Mouse (Mus musculus): ENCODE measurements at regions not wholly inside any gene's neighbourhood (a gene's known extent, or its start where the extent isn't known, plus 50 kb on each side); places are given as distances from the start of the nearest gene placed in this dataset.

- DNase-seq = no peak
Measured at GRCm38 (mm10) chr5:118354127-118354526, 109.1 kb downstream of the 2410131K14Rik start.

DNA sequence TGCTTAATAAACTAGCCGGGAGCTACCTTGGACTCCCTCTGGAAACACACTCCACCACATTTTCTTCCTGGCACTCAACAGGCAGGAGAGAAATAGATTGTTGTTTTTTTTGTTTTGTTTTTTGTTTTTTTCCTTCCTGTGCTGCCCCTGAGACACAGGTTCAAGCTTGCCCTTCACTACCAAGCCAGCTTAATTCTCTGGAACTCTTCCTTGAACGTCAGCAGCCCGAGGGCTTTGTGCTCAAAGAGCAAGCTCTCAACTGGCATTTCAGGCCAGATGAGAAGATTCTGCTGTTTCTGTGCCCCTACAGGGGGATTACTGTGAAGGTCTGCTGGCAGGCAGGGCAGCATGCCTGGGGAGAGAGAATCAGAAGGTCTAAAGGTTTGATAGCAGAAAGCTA, 109.8 kb downstream of the 2410131K14Rik start:
- no peak for DNase-seq

DNA sequence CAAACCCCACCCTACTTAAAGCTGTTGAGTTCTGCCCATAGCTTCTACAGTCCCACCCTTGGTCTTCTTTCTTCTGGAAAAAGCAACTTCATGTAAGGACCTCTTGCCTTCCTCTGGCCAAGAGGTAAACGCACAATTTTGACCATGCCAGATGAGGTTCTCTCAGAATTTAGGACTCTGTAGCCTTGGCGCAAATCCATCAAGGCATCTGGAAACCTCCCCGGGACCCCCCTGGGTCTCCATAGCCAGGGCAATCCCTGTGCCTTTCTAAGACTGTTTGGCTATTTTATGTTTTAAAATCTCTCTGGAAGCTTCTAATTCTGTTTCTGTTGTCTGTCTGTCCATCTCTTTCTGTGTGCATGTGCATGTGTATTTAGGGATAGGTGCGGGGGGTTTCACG, 110.3 kb downstream of the 2410131K14Rik start:
- no peak for DNase-seq

DNA sequence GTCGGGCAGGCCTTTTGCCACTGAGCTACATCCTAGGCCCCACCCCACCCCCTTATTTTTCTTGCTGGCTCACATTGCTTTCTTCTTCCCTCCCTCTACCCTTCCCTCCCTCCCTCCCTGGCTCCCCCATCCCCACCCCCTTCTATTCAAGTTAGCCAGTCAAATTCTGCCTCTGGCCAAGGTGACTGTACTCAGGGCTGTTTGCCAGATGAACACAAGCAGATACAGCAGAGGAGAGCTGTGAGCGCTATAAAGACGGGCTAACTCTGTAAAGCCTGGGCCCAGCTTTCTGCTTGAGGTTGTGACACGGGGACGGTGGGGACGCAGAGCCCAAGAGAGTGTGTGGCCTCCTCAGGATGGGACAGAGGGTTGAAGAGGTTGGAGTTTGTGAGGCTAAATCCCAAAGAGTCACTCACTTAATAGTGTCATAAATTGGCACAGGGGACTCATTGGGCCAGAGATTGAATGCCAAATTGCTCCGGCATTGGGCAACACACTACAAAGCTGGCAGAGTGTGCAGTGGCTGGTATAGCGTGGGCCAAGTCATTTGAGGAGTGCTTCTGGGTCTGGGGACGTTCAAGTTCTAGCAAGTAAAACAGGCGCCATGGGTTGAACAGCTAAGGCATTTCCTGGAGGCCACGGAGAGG, 110.8 kb downstream of the 2410131K14Rik start:
- DNase-seq = peak; percentile 36 to 44

- no peak for DNase-seq
Measured at GRCm38 (mm10) chr5:118359646-118360373, 114.8 kb downstream of the 2410131K14Rik start.

- no peak for DNase-seq
Measured at GRCm38 (mm10) chr5:118360374-118361064, 115.5 kb downstream of the 2410131K14Rik start.

GRCm38 (mm10) chr5:118361133-118361852, 116.3 kb downstream of the 2410131K14Rik start:
- DNase-seq = no peak

DNA sequence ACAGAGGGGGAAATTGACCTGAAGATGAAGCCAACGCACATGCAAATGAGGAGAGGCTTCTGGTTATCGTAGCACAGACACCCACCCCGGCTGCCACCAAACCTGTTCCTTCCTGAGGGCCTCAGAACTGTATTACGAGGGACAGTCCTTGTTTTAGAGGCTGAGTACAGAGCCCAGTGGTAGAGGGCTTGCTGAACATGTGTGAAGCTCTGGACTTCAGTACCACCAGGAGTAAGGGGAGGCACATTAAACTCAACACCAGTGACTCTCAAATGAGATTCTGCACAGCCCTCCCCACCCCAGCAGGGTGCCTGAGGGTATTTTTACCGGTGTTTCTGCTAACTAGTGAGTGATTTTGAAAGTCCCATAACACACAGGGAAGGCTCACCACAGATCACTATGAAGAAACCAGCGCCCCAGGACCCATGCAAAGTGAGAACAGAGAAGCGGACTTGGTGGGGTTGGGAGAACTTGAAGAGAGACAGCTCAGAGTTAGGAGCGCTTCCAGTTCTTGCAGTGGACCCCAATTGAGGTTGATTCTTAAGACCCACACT, 116.9 kb downstream of the 2410131K14Rik start:
- no peak for DNase-seq

DNA sequence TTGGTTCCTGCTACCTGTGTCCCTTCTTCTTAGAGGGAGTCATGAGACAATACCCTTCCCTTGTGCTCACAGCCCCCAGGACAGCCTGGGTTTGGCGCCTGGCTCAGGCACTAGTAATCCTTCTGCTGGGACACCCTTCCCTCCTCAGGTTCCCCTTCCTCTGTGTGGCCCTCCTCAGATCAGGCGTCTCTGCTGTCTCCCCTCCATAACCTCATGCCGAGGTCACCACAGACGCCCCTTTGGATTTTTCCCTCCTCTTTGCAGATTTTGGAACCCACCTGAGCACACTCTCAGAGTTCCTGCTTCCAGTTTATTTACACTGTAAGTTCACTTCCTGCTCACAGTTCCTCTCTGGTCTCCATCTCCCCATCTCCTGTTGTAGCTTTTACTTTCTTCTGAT, 117.7 kb downstream of the 2410131K14Rik start:
- DNase-seq = no peak

DNA sequence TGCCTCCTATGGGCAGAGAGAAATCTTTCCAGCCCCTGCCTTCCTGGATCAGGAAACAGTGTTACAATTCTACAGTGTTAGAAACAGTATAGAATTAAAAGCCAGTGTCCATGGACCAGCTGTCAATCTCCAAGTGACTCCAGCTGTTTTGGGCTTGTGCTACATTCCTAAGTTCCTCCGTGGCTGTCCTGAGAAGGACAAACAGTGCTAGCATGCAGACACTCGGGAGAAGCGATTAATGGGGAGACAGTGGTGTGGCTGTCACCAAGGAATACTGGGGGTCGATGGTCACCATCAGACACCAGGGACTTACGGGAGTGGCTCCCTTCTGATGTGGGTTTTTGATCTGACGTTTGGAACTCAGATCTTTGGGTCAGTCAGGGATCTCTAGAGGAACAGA, 118.1 kb downstream of the 2410131K14Rik start:
- DNase-seq = no peak

- no peak for DNase-seq
Measured at GRCm38 (mm10) chr5:118364646-118365045, 119.6 kb downstream of the 2410131K14Rik start.

DNA sequence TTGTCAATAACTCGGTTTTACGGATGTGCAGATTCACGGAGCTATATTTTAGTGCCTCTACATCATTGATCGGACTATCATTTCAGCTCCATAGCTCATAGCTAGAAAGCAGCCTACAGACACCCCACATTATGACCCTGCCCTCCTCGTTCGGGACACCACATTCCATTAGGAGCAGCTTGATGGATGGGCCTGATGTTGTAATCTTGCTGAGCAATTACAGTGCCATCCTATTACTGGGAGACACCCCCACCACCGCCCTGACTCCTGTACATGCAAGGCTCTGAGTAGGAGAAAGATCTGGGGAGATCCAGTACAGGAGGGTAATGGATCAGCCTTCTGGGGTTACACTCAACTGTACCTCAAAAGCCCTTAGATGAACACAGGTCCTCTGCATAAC, 120.2 kb downstream of the 2410131K14Rik start:
- no peak for DNase-seq

- no peak for DNase-seq
Measured at GRCm38 (mm10) chr5:118365651-118366050, 120.6 kb downstream of the 2410131K14Rik start.

DNA sequence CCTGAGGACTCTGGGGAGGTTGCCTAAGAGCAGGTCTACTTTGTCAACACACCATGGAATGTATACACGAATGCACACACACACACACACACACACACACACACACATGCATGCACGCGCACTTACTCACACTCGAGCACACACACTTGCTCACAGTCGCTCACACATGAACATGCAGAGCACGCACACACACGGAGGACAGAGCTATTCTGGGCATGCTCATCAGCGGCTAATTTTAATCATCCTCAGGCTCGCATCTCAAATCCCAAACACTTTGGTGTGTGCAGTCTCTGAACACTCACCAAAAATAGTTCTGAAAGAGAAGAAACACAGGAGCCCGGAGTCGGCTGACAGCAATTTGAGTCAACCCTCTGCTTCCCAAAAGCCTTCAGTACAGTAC, 122.0 kb downstream of the 2410131K14Rik start:
- DNase-seq = no peak

GRCm38 (mm10) chr5:118373581-118373981, 128.6 kb downstream of the 2410131K14Rik start:
- peak in 1 of 2 experiments; percentile 18 for DNase-seq

- DNase-seq = peak; percentile 20 to 35
Measured at GRCm38 (mm10) chr5:118374968-118375367, 129.9 kb downstream of the 2410131K14Rik start.

DNA sequence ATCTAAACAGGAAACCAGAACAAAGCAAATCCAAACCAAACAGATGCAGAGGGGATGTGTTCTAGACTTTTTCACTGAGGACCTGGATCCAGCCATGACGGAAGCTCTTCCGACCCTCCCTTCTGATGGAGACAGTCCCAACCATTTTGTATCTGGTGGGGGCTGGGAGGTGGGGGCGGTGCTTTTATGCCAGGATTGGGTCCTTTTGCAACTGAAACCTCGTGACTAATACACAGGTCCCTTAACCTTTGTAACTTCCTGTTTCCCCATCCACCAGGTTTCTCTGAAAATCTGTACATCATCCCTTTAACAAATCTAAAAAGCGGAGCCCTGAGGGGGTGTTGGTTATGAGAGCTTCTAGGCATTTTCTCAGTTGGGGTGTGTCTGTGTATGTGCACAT, 130.9 kb downstream of the 2410131K14Rik start:
- DNase-seq = no peak

- no peak for DNase-seq
Measured at GRCm38 (mm10) chr5:118376478-118376877, 131.5 kb downstream of the 2410131K14Rik start.

- DNase-seq = no peak
Measured at GRCm38 (mm10) chr5:118377402-118377848, 132.4 kb downstream of the 2410131K14Rik start.

DNA sequence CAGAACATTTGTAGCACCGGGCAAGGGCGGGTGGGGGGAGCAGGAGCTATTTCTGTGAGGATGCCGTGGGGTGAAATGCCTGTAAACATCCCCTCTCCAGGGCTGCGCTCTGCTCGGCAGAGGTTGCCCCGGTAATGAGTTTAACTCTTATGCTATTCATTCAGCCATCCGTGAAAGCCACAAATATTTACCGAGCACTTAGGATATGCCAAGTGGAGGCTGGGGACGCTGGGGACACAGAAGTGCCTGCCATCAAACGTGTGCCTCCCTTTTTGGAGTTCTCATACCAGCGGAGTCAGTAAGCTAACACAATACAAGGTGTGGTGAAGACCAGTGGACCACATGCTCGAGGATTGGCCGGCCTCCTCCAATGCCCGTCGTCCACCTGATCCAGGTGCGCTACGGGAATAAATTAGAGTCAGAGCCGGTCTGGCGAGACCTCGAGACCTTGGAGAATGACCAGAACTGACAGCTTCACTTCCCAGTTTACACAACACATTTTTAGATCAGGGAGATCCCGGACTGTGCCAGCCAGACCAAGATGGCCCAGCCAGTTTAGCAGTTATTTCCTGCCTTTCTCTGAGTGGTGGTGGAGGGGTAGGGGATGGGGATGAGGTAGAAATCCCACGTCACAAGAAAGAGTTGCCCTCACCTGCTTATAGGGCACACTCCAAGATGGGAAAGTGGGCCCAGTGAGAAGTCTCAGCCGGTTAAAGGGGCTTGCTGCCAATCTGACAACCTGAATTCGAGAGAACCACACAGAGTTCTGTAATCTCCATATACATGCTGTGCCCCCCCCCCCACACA, 134.4 kb downstream of the 2410131K14Rik start:
- peak; percentile 36 to 62 for DNase-seq

GRCm38 (mm10) chr5:118380052-118380421, 135.0 kb downstream of the 2410131K14Rik start:
- DNase-seq = no peak
